Mouse (Mus musculus) brain, embryonic 14.5 days (tissue): Measurements from ENCODE around the gene Ctsz.

Source experiments
- CTCF ChIP-seq: fragments of 200-500 bp; IDR thresholded peaks from 2 replicates; pipeline ENCODE4 v1.5.1; 2012; ENCODE audit warnings: inconsistent platforms, mild to moderate bottlenecking, moderate library complexity, borderline replicate concordance; ENCODE audit not compliant: insufficient read depth, insufficient read length; ENCODE audit errors: extremely low read depth
- POLR2A ChIP-seq: fragments of 200-500 bp; IDR thresholded peaks from 2 replicates; pipeline ENCODE4 v1.6.1; 2012; ENCODE audit warnings: mild to moderate bottlenecking, inconsistent platforms, borderline replicate concordance; ENCODE audit not compliant: poor library complexity, insufficient read depth, insufficient read length, severe bottlenecking; ENCODE audit errors: extremely low read depth

- TF ChIP-seq CTCF (no peak), POLR2A (no peak)
Measured at GRCm38 (mm10) chr2:174477543-174478319, 38.9 kb upstream of the Ctsz start.
